Mouse (Mus musculus) ES-Bruce4 (cell line): ENCODE data around the gene Trmt1.

Experiments
- CTCF ChIP-seq: IDR thresholded peaks from one replicate; pipeline ENCODE4 v1.8.1; 2011; ENCODE audit warnings: low read depth, low read length
- EP300 ChIP-seq: IDR thresholded peaks from 2 replicates; pipeline ENCODE4 v1.6.1; 2011; ENCODE audit warnings: low read depth, low read length; ENCODE audit not compliant: insufficient read depth
- POLR2A ChIP-seq: IDR thresholded peaks from one replicate; pipeline ENCODE4 v1.8.1; 2011; ENCODE audit warnings: low read length; ENCODE audit not compliant: insufficient read depth

GRCm38 (mm10) chr8:84650213-84650612 lies 35.9 kb upstream of the Trmt1 start:
- TF ChIP-seq POLR2A (no peak), CTCF (no peak), EP300 (peak; percentile 100)
